Mouse (Mus musculus) c-Kit-positive CD71-positive TER-119-negative erythroid progenitor cells, embryonic 14.5 days (primary cell): Measurements from ENCODE around the gene Spag9.

Source experiments
- DNase-seq: peaks from one replicate; pipeline ENCODE4 v3.0.0-alpha.2; 2013; ENCODE audit warnings: low read depth

The Spag9 gene

GRCm38 (mm10) chr11:94054176-94054575, 58.3 kb downstream of the Spag9 start:
- DNase-seq, result no peak

GRCm38 (mm10) chr11:94054901-94055300, 59.0 kb downstream of the Spag9 start:
- DNase-seq, result no peak

- DNase-seq, result no peak
Observed at GRCm38 (mm10) chr11:94063941-94064340, 68.0 kb downstream of the Spag9 start.

- no peak for DNase-seq
Observed at GRCm38 (mm10) chr11:94070455-94070854, 74.6 kb downstream of the Spag9 start.

GRCm38 (mm10) chr11:94073283-94073682, 77.4 kb downstream of the Spag9 start:
- DNase-seq, result no peak

- DNase-seq, result peak; percentile 62
Observed at GRCm38 (mm10) chr11:94086966-94087365, 91.1 kb downstream of the Spag9 start.

- no peak for DNase-seq
Observed at GRCm38 (mm10) chr11:94090496-94090895, 94.6 kb downstream of the Spag9 start.

- no peak for DNase-seq
Observed at GRCm38 (mm10) chr11:94097489-94097888, 101.6 kb downstream of the Spag9 start.

GRCm38 (mm10) chr11:94098840-94099239, 102.9 kb downstream of the Spag9 start:
- no peak for DNase-seq

GRCm38 (mm10) chr11:94113795-94114194, 117.9 kb downstream of the Spag9 start:
- DNase-seq, result peak; percentile 30

- no peak for DNase-seq
Observed at GRCm38 (mm10) chr11:94115408-94115807, 119.5 kb downstream of the Spag9 start.

- no peak for DNase-seq
Observed at GRCm38 (mm10) chr11:94116655-94117054, 120.8 kb downstream of the Spag9 start.

GRCm38 (mm10) chr11:94117836-94118235, 121.9 kb downstream of the Spag9 start:
- no peak for DNase-seq

GRCm38 (mm10) chr11:94118612-94119011, 122.7 kb downstream of the Spag9 start:
- no peak for DNase-seq

GRCm38 (mm10) chr11:94120690-94121089, 124.8 kb downstream of the Spag9 start:
- no peak for DNase-seq

- no peak for DNase-seq
Observed at GRCm38 (mm10) chr11:94121501-94121900, 125.6 kb downstream of the Spag9 start.

- no peak for DNase-seq
Observed at GRCm38 (mm10) chr11:94122341-94123030, 126.6 kb downstream of the Spag9 start.

- DNase-seq, result no peak
Observed at GRCm38 (mm10) chr11:94126701-94127100, 130.8 kb downstream of the Spag9 start.

- peak; percentile 71 for DNase-seq
Observed at GRCm38 (mm10) chr11:94127966-94128365, 132.1 kb downstream of the Spag9 start.

- DNase-seq, result no peak
Observed at GRCm38 (mm10) chr11:94128506-94128905, 132.6 kb downstream of the Spag9 start.

- DNase-seq, result peak; percentile 55
Observed at GRCm38 (mm10) chr11:94129261-94130059, 133.6 kb downstream of the Spag9 start.

- DNase-seq, result no peak
Observed at GRCm38 (mm10) chr11:94130118-94131095, 134.5 kb downstream of the Spag9 start.
